15 mouse cellular contexts compared by ENCODE assay signal in genomic region chr6:50976973-50977372, GRCm38 (mm10).
DNase-seq lines count a peak whose midpoint lies in the region; ATAC-seq and TF ChIP-seq lines count a peak whose summit lies in the region.
"Had no signal": no experiment of that assay in that cellular context is flagged by ENCODE, and none has a peak within 500 bp of the region (broad histone marks: within the 10 kb centered on the region; RNA-seq: fewer than 3 reads in every experiment).

No protein-coding gene starts in this region.

- no peaks in the 10 kb centered on the region for H3K9me3 ChIP-seq in heart, embryonic 10.5 days
- H3K9me3 ChIP-seq in heart, embryonic 12.5 days (replicated peaks): no peaks in the 10 kb centered on the region
- H3K9me3 ChIP-seq in embryonic facial prominence, embryonic 15.5 days (replicated peaks): no peaks in the 10 kb centered on the region
- H3K9me3 ChIP-seq: limb, embryonic 13.5 days; megakaryocyte, embryonic 14.5 days had no signal

- no peak overlapping the region for H3K4me3 ChIP-seq in heart, embryonic 10.5 days
- H3K4me3 ChIP-seq in heart, embryonic 12.5 days: no peak overlapping the region
- H3K4me3 ChIP-seq in embryonic facial prominence, embryonic 15.5 days (replicated peaks): no peak overlapping the region
- no peak overlapping the region for H3K4me3 ChIP-seq in small intestine, adult 2 months (ENCODE audit: low read depth, low read length)
- H3K4me3 ChIP-seq: limb, embryonic 13.5 days; megakaryocyte, embryonic 14.5 days had no signal

- H3K36me3 ChIP-seq in heart, embryonic 10.5 days: no peaks in the 10 kb centered on the region
- H3K36me3 ChIP-seq in heart, embryonic 12.5 days: no peaks in the 10 kb centered on the region
- H3K36me3 ChIP-seq in embryonic facial prominence, embryonic 15.5 days: no peaks in the 10 kb centered on the region
- no peaks in the 10 kb centered on the region for H3K36me3 ChIP-seq in small intestine, adult 2 months (ENCODE audit: control insufficient read depth, insufficient read depth, low read length)
- H3K36me3 ChIP-seq: limb, embryonic 13.5 days had no signal

- H3K27me3 ChIP-seq in heart, embryonic 10.5 days (ENCODE audit: insufficient read depth, poor library complexity, severe bottlenecking): no peaks in the 10 kb centered on the region
- no peaks in the 10 kb centered on the region for H3K27me3 ChIP-seq in heart, embryonic 12.5 days (replicated peaks)
- no peaks in the 10 kb centered on the region for H3K27me3 ChIP-seq in embryonic facial prominence, embryonic 15.5 days
- no peaks in the 10 kb centered on the region for H3K27me3 ChIP-seq in small intestine, adult 2 months (ENCODE audit: control insufficient read depth, insufficient read depth, low read length)

- no peak for ATAC-seq in heart, embryonic 12.5 days (ENCODE audit: insufficient number of reproducible peaks, low FRiP score)
- no peak for ATAC-seq in embryonic facial prominence, embryonic 15.5 days (ENCODE audit: insufficient number of reproducible peaks, low FRiP score, low TSS enrichment, low read depth)
- ATAC-seq in inflammation-experienced regulatory T-cells, adult 6 months: no peak
- ATAC-seq: CD4-positive, CD25-positive, alpha-beta regulatory T cell, adult 4 months had no signal

- TF ChIP-seq CTCF in small intestine, adult 2 months (IDR thresholded peaks at IDR 0.05; ENCODE audit: extremely low read depth, insufficient read length, insufficient replicate concordance, low read depth, low read length): no peak

- peaks cover 55% of the 10 kb centered on the region for H3K4me1 ChIP-seq in heart, embryonic 10.5 days
- H3K4me1 ChIP-seq in heart, embryonic 12.5 days (replicated peaks): peaks cover 33% of the 10 kb centered on the region
- H3K4me1 ChIP-seq in embryonic facial prominence, embryonic 15.5 days: peaks cover 46% of the 10 kb centered on the region
- H3K4me1 ChIP-seq in small intestine, adult 2 months (ENCODE audit: control insufficient read depth, insufficient read depth, insufficient read length, low read length): no peaks in the 10 kb centered on the region

- TF ChIP-seq POLR2A in small intestine, adult 2 months (IDR thresholded peaks at IDR 0.05; ENCODE audit: low read depth, low read length): no peak

- H3K27ac ChIP-seq in heart, embryonic 10.5 days: peak overlapping the region; percentile 13
- no peak overlapping the region for H3K27ac ChIP-seq in heart, embryonic 12.5 days (ENCODE audit: poor library complexity, severe bottlenecking)
- peak overlapping the region; percentile 65; the same call in 1 of the 2 replicates for H3K27ac ChIP-seq in embryonic facial prominence, embryonic 15.5 days (replicated peaks)
- peak overlapping the region; percentile 8; the same call in 1 of the 2 replicates for H3K27ac ChIP-seq in small intestine, adult 2 months (ENCODE audit: insufficient read depth, low read depth, low read length)
- H3K27ac ChIP-seq: limb, embryonic 13.5 days had no signal

- 51% methylated on average over 7 of the region's 7 CpGs for WGBS in heart, embryonic 10.5 days
- WGBS in heart, embryonic 12.5 days: 56% methylated on average over 7 of the region's 7 CpGs
- 40% methylated on average over 7 of the region's 7 CpGs for WGBS in embryonic facial prominence, embryonic 15.5 days
- 65% methylated on average over 7 of the region's 7 CpGs for WGBS in small intestine, adult 2 months

- DNase-seq in heart, embryonic 10.5 days (ENCODE audit: low spot score): no peak
- DNase-seq in right cerebral cortex, postnatal 25 days: peak; percentile 27
- DNase-seq in right cerebral cortex, postnatal 14 days: no peak
- DNase-seq in adrenal gland, postnatal 25 days: no peak
- DNase-seq: adrenal gland, postnatal 10 days; cerebellum, adult 11 months; lung, adult 2 months; thymus, postnatal 14 days had no signal

- H3K9ac ChIP-seq in heart, embryonic 12.5 days: no peak overlapping the region
- H3K9ac ChIP-seq in embryonic facial prominence, embryonic 15.5 days: no peak overlapping the region
- H3K9ac ChIP-seq: limb, embryonic 13.5 days had no signal

- H3K4me2 ChIP-seq in heart, embryonic 12.5 days: no peak overlapping the region
- no peak overlapping the region for H3K4me2 ChIP-seq in embryonic facial prominence, embryonic 15.5 days (replicated peaks)
- H3K4me2 ChIP-seq: limb, embryonic 13.5 days had no signal
